Mouse (Mus musculus) retina, embryonic 14.5 days (tissue): ENCODE data around the gene Ppp1r16b.

Experiments used
- DNase-seq: peaks from one replicate; pipeline ENCODE4 v3.0.0-alpha.2; 2015; ENCODE audit warnings: low spot score

Gene Ppp1r16b

DNA sequence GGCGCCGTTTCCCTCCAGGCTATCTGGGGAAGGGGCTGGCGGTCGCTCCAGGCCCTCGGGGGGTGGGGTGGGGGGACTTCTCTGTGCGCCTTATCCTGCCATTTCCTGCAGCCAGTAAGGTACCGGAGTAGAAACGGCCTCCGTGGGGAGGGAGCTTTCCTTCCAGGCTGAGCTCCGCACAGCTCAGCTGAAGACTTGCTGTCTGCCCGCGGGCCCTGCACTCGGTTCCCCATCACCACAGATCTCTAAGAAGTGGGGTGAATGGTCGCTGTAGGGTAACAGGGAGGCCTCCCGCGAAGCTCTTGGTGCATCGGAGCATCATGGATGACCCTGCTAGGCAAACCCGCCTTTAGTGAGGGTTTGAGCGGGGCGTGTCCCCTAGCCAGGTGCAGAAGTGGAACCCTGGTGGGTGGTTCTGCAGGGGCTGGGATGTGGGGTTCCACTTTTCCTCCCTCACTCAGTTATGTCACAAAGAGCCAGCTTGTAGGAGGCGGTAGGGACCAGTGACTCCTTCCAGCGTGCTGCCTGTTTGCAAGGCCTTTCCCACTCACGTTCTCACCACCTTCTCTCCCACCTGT is 3.3 kb downstream of the Ppp1r16b start:
- no peak for DNase-seq

DNA sequence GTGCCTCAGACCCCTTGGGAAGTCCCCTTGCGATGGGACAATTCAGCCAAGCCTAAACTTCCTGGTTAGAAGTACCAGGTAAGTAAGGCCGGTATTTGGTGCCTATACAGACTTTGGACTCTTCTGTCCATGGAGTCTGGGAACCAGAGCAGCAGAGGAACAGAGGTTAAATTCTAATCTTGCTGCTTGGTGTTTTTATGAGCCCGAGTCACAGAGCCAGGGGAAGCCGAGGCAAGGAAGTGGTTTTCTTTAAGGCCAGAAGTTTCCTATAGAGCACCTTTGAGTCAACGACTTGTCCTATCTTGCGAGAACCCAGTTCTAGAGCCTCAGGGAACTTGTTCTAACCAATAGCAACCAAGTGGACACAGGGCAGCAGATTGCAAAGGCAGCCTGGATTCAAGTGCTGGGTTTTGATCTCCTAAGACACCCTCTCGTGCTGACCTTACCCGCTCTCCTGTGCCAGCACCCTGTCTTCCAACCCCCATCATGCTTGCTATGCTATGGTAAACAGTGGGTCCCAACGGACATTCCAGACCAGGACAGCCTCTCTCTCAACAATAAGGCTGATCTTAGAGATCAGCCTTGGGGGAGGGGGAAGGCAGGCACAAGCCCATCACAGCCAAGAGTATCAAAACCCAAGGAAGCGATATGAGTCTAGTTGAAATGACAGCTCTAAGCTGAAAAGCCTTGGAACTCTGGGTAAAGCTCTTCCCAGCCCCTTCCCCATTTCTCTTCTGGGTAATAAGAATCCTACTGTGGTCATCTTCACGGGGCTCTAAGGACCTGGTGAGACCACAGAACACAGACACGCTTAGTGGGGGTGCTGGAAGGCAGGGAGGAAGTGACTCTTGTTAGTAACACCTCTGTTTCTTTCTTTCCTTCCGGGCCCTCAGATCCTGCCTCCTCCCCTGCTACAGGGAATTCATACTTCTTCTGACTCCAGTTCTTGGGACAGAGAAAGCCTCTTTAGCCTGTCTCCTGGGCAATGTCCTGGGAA is 4.3 kb downstream of the Ppp1r16b start:
- DNase-seq = no peak

DNA sequence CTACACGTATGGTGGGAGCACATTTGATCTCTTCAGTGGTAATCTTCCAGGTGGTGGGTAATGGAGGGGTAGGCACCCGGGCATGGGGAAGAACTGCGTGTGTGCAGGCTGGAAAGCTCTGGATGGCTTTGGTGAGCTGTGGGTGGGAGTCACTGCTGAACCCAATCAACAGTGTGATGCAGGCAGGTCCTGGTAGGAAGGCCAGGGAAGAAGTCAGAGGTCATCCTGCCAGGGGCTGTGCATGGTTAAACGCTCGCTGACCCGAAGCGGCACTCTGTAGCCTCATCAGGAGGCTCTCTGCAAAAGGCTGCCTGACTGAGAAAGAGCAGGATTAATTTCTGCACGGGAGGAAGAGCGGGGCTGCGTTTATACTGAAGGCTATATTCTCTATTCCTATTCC is 5.4 kb downstream of the Ppp1r16b start:
- DNase-seq = no peak

DNA sequence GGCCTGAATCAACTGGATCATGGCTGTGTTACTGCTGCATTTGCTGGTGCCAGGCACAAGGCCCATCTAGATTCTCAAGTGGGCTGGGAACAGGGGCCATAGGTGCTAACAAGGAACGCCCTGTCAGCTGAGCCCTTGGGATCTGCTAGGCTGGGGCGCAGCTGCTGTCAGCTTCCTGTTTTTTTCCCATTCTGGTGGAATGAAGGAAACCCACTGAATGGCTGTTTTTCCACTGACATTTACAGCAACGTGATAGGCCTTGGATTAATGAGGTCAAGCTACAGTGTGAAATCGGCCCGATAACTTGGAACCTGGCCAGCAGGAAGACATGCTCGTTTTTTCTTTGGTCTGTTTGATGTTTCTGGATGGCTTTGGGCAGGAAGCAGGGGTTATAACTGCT is 7.6 kb downstream of the Ppp1r16b start:
- DNase-seq = no peak

DNA sequence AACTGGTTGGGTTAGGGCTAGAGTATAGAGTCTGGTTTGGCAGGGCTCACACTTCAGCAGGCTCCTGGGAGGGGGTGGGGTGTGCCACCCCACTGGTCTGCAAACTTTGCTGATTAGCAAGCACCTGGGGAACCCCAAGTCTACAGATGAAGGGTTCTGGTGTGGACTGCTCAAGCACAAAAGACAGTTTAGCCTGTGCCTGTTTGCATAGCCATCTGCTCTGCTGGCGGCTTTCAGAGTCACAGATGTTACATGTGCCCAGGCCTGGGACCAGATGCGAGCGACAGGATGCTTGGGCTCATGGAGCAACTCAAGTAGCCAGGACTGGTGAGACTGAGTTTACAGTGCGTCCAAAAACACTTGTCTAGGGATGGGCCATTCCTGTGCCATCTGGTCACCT is 8.3 kb downstream of the Ppp1r16b start:
- no peak for DNase-seq

DNA sequence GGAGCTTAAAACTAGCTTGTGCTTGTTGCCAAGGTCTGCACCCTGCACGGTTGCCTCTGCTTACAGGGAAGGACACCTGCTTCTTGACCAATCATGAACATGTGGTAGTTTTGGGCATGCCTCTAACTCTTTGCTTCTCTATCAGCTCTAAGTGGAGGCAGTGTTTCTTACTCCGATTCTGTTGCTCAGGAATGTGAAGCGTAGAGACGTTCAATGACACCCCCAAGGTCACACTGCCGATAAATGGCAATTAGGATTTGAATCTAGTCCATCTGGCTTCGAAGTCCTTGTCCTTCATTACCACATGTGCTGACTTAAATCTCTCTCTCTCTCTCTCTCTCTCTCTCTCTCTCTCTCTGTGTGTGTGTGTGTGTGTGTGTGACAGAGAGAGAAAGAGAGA is 8.9 kb downstream of the Ppp1r16b start:
- no peak for DNase-seq

DNA sequence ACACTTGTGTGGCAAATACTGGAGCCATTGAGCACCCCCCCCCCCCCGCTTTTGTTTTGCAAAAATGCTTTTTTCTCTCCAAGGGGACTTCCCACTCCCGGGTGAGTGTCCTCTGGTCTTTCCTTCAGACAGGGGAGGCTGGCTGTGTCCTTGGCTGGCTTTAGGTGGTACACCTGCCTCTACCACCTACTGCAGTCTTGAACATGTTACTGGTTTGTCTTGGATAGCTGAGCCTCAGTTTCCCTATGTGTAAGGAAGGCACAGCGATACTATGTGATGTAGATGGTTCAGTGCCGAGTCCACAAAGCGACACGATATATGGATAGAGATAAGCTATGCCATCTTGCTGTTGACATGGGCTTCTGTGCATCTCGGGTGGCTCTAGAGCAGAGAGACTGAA is 9.6 kb downstream of the Ppp1r16b start:
- DNase-seq = no peak

DNA sequence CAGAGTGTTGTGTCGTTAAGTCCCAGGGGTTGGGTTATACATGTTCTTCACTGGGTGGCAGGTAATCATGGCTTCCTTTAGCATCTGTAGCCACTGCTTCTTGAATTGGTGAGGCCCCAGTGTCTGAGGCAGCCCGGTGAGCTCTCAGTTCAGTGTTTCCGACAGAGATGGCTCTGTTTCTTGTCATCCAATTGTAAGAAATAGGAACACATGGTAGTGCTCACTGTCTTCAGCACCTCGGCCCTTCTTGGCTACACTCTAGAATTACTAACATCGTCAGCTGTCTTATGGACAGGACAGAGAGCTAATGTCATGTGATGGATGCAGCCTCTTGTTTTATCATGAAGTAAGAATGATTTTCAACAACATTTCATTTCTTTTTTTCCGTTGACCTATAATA is 10.0 kb downstream of the Ppp1r16b start:
- DNase-seq = no peak

DNA sequence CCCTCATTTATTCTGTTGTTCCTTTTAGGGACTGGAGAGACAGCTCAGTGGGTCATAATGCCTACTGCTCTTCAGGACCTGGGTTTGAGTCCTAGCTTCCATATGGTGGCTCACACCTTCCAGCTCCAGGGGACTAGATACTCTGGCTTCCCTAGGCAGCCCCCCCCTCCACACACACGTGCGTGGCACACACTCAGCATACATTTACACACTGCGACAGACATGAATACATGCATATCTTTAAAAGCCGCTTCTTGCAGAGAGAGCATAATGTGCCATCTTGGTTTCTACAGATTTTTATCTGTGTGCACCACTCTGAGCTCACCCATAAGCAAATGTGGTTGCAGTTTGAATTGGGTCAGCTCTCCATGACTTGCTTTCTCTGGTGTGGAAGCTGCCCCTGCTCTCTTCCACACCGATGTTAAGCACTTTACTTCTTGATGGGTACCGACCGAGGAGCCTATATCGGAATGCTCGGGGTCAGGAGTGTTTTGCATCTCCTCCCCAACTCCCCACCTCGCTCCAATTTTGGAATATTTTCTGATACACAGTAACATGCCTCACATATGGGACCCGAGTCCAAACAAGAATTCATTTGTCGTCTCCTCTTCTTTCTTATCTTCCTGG is 10.8 kb downstream of the Ppp1r16b start:
- no peak for DNase-seq

DNA sequence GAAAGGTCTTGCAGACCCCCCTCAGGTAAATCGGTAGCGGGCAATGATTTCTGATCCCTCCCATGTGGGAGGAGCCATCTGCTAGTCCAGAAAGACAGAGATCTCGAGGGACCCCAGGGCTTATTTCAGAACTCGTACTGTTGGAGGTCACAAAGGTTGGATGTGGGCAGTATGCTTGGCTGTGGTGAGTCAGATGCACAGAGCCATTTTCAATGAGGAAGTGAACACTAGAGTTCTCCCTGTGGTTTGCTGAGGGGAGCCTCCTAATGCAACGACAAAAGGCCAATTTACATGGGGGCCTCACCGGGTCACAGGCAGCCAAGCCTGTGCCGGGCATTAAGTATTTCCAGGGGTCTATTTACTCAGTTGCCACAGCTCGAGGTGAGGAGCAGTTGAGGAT is 12.7 kb downstream of the Ppp1r16b start:
- DNase-seq = no peak

DNA sequence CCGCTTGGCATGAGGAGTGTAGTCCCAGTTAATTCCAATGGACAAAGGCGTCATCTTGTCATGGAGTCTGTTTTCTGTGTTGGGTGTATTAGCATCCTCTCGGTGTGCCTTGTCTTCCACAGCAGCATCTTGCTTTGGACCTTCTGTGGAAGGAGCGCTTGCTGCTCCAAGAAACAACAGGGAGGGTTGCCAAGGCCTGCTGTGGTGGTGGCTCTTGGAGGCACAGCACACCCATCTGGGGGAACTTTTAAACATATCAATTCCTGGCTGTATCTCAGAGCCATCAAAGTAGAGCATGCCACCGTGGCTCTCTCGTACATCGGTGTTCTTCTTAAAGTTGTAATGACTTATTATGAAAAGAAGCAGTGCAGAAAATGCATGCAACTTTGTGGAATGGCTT is 13.9 kb downstream of the Ppp1r16b start:
- DNase-seq = no peak

DNA sequence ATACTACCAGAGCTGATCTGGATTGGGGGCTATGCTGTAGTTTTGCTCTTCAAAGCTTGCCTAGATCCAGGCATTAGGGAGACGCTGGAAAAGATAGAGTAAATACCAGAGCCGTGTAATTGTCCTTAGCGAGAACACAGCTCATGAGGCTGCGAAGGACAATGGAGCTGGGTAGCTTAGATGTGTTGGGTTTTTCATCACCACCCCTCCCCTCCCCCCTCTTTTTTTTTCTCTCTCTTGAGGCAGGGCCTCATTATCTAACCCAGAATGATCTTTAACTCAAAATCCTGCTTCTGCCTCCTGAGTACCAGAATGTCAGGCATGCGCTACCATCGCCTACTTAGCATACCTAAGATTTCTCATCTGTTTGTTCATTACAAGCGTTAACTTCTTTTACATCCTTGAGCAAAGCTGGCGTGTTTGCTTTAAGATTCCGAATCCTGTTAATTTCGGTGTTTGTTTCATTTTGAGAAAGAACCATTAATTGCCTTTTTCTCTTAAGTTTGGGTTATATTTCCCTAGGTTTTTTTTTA is 15.2 kb downstream of the Ppp1r16b start:
- DNase-seq = no peak

DNA sequence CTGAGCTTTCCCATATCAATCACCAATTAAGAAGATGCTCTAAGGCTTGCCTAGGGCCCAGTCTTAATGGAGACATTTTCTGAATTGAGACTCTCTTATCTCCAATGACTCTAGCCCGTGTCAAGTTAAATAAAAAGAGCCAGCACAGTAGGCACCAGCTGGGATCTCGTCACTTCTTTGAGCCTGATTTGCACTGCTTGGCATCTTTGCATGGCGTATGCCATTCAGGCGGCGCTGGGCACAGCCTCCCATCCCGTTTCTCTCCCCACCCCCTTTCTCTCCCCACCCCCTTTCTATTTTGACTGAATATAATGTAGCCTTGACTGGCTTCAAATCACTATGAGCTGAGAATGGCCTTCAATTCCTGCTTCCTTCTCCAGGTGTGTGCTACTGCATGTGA is 16.5 kb downstream of the Ppp1r16b start:
- no peak for DNase-seq

DNA sequence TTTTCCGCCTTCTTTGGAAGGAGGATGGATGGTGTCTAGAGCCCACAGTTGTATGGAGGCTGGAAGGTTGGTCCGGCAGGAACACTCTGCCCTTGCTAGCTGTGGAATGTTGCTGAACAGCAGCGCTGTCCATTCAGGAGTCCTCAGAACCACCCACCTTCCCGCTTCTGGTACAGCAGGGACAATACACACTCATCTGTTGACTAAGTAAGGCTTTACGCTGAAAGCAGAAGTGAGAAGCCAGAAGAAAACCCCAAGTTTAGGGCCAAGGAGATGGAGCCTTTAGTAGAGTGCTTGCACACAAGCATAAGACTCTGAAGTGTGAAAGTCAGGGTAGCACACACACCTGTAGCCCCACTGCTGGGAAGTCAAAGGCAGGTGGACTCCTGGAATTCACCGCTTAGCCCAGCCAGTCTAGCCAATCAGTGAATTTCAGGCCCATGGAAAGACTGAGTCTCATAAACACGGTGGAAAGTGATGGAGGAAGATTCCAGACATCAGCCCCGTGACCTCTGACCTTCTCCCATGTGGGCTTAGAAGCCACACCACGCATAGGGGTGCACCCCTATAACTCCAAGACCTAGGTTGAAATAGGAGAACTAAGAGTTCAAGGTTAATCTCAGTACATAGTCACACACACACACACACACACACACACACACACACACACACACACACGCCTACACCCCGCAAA is 17.3 kb downstream of the Ppp1r16b start:
- no peak for DNase-seq

DNA sequence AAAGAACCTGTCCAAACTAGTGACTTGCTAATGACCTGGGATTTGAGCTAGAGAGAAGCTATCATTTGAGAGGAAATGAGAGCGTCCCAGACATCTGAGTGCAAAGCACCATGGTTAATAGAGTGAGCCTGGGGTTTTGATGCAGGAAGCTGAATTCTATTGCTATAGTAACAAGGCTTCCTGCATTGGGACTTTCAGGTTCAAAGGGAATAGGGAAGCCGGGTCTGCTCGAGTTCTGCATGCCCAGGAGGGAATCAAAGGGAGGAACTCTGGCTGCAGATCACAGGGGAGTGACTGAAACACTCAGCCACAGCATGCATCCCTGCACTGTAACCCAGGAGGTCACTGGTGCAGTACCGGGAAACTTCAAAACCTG is 17.8 kb downstream of the Ppp1r16b start:
- no peak for DNase-seq

DNA sequence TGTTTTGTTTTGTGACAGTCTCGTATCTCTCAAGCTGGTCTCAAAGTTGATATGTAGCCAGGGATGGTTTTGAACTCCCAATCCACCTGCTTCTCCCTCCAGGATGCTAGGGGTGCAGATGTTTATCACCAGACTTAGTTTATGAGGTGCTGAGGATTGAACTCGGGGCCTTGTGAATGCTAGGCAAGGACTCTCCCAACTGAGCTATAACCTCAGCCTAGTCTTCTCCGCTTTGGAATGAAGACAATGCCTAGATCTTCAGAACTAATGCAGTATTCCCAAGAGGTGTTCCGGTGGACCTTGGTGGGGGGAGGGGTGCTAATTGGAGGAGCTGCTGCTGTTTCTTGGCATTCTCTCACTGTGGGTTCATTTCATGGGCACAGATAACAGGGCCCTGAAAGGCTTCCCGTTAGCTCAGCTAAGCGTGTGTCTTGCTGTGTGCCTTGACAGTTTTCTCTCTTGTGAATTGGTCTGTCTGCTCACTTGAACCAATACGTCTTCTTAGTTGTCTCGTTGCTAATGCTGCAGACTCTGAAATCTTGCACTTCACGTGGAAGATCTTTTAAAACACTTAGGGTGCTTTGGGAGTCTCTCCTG is 19.1 kb downstream of the Ppp1r16b start:
- no peak for DNase-seq

DNA sequence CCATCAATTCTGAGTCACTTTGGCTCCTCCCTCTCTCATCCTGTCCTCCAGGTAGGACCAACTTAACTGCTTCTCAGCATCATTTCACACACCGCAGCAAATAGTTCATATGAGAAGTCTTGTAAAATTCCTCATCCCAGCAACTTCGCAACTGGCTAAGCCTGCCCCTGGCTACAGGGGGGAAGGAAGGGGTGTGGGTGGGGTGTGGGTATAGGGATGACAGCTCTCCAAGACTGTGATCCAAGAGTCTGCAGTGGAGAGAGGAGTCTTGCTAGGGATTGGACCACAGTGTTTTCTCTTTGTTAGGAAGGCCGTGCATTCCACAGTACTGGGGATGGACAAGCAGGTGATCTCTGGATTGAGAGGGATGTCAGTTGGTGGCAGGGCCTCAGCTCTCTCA is 19.7 kb downstream of the Ppp1r16b start:
- no peak for DNase-seq

DNA sequence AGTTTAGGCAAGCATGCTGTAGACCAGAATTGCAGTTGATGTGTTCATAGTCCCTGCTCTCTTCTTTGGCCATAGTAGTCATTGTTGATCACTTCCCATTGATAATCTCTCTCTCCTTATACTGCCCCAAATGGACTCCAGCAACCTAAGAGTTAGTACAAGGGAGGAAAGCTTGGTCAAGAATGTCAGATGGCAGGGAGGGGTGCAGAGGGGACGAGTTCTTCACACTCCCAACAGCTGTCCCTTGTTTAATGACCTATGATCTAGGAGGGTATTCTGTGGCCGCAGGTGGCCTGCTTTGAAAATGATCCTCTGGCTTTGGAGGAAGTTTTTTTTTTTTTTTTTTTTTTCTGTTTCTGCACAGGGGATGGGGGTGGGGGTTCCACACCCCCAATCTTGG is 21.2 kb downstream of the Ppp1r16b start:
- no peak for DNase-seq

DNA sequence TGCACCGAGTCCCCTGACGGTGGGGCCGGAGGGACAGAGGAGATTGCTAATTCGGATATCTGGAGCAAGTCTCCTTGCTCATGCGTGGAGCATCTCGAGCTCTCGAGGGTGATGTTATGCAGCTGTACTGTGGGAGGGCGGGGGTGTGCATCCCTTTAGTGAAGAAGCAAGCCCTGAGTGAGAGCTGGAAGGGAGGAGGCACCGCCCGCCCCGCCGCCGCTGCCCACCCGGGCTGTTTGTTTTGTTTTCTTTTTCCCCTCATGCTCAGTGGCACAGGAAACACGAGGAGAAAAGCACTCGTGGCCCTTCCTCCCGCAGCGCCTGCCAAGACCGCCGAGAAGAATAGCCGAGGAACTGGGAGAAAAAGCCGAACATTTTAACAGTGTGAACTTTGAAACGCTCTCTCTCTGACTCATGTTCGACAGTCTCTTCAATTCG is 22.6 kb downstream of the Ppp1r16b start:
- no peak for DNase-seq

DNA sequence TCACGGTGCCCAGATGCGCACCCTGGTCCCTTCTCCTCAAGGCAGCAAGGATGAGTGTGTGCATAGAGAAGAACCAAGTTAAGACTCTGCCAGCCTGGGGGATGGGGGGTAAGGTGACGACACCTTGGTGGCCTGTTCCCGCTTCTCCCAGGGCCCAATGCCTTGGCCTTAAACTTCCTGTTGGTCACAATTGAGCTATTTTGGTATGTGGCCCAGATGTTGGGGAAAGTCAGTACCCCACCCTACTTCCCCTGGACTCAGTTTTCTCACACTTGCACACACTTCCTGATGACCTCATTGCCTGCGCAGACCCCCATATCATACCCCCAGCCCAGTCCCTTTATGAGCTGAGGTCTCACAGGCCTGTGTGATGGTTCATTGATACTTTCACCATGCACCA is 23.9 kb downstream of the Ppp1r16b start:
- no peak for DNase-seq

DNA sequence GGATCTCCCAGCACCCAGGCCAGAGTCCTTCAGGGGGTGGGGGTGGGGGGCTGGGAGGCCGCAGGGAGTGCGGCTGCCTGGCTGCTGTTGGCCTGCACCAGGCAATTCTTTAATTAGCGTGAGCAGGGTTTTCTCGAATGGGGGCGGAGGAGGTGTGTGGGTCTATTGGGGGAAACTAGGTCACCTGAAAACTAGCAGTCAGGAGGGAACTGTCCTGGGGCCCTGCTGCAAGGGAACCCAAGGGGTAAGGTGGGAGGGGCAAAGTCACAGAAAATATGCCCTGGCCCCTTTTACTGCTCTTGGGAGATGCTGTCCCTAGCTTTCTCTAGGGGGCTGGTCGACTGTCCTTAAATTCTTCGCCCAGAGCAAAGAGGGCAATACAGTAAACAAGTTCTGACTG is 24.4 kb downstream of the Ppp1r16b start:
- peak; percentile 48 for DNase-seq

DNA sequence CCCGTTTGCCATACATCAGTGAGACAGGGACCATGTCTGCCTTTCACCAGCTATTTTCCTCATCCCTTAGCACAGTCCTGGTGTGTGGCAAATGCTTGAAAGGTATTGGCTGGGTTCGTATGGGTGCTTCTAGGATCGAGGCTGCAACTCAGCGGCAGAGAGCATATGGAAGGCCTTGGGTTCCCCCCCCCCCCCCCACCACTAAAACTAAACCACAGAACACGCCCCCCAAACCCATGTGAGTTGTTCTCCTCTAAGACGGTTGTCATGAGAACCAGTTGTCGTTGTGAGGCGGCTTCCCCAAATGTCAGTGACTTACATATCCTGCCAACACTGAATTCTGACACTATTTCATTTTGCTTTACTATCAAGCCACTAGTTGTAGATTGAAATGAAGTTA is 24.9 kb downstream of the Ppp1r16b start:
- DNase-seq = no peak
